Mouse (Mus musculus) liver, adult 2 months (tissue): ENCODE results near the gene Rpl11.

Experiments used
- CTCF ChIP-seq: fragments of 200-500 bp; IDR thresholded peaks from 2 replicates; pipeline ENCODE4 v1.5.1; 2011; ENCODE audit warnings: low read depth, low read length, control low read depth
- POLR2A ChIP-seq: fragments of 200-500 bp; IDR thresholded peaks from 2 replicates; pipeline ENCODE4 v1.6.1; 2011; ENCODE audit warnings: low read length, control low read depth; ENCODE audit not compliant: insufficient read depth; ENCODE audit errors: extremely low read depth

DNA sequence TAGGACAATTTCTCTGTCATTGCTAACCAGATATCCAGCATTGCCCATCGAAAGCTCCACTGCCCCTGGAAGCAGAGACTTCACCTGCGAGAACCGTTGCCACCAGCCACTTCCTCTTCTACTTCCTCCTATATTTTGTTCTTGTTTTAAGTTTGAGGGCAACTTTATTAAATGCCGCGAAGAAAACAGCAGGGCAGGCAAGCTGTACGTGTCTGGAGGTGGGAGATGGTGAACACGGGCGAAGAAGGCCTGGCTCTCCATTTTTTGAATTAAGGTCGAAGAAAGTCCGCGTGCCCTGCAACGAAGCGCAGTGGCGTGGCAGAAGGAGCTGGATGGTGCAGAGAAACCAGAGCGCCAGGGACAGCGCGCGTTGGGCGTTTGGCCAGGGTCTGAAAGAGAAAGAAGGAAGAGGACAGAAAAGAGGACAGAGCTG, 25.1 kb downstream of the Rpl11 start:
- TF ChIP-seq CTCF: no peak
- TF ChIP-seq POLR2A: no peak
